Mouse (Mus musculus): ENCODE results near the gene Akr1b7.
"Not testable (repeated sequence)": the region's sequence is repeated elsewhere in the genome, so short reads cannot be mapped to it uniquely, and the experiment has no call there.

The Akr1b7 gene

GRCm38 (mm10) chr6:34412023-34412422 lies at the start of gene Akr1b7:
Gene Akr1b7, plus strand, starts transcription at chr6:34412334.
- peak; percentile 12 to 24 for DNase-seq

GRCm38 (mm10) chr6:34364217-34365136 lies 47.7 kb upstream of the Akr1b7 start:
- DNase-seq: no peak

DNA sequence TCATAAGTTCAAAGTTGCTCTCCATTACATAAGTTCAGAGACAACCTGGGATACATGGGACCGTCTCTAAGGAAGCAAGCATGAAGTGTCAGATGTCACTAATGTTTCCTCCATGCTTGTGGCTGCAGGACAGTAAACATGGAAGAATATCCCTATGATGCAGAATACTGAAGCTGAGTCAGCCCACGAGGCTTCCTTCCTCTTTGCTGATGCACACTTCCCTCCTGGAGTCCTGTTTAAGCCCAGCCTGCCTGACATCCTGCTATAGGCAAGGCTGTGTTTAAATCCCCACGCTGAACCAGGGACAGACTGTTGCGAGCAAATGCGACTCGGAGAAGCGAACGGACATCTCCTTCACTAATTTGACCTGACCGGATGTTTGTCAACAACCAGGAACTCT lies 44.1 kb upstream of the Akr1b7 start:
- DNase-seq: no peak

- no peak for DNase-seq
Observed at GRCm38 (mm10) chr6:34370081-34370480, 42.1 kb upstream of the Akr1b7 start.

- DNase-seq: peak; percentile 41 to 87
Observed at GRCm38 (mm10) chr6:34371700-34372351, 40.3 kb upstream of the Akr1b7 start.

DNA sequence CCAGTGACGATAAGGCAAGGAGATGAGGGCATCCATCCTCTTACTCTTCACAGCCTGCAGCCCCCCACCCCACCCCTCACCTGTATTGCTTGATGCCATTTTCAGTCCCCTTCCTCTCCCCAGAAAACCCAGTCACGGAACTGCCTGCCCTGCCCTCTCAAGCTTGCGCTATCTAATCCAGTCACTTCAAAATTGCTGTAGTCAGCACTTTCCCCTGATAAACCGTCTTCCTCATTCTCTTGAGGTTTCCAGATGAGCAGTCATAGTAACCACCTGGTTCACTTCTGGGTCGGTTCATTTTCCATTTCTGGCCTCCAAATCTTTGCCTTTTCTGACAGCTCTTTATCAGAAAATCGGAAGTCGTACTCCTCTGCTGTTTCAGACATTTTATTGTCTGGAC lies 38.3 kb upstream of the Akr1b7 start:
- no peak for DNase-seq

DNA sequence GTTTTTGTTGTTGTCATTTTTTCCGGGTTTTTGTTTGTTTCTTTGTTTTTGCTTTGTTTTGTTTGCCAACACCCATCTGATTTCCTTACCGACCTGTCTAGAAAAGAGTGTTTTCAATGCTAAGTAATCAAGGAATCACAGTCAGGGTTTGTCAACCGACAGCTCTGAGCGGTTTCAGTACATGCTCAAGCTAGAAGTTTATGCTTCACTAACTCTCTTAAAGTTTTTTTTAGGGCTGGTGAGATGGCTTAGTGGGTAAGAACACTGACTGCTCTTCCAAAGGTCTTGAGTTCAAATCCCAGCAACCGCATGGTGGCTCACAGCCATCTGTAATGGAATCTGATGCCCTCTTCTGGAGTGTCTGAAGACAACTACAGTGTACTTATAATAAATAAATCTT lies 36.2 kb upstream of the Akr1b7 start:
- not testable (repeated sequence) for DNase-seq

GRCm38 (mm10) chr6:34383401-34383800 lies 28.7 kb upstream of the Akr1b7 start:
- no peak for DNase-seq

DNA sequence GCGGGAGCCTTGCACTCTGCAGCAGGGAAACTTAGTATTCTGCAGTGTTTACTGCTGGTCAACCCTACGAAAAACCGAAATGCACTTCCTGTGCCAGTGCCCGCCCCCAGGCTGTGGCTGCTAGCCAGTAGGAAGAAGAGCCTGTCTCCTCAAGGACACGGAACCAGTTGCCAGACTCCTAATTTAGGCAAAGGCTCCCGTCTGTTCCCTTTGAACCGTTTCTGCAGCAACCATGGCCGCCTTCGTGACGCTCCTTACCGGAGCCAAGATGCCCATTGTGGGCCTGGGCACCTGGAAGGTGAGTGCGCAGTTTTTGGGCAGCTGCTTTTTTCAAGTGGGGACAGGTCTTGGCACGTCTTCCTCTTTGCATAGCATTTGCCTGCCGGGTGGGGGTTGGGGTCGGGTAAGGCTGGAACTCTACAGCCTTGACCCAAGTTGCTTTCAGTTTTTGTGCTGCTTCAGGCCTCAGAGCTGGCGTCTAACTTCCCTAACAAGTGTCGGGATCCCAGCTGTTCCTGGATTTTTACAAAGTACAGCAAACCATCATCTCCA lies 27.9 kb upstream of the Akr1b7 start, which contains the start of gene Akr1b10:
Gene Akr1b10, plus strand, starts transcription at position 109 of the 552 bp plus-strand sequence.
- DNase-seq: peak; percentile 85 to 90

DNA sequence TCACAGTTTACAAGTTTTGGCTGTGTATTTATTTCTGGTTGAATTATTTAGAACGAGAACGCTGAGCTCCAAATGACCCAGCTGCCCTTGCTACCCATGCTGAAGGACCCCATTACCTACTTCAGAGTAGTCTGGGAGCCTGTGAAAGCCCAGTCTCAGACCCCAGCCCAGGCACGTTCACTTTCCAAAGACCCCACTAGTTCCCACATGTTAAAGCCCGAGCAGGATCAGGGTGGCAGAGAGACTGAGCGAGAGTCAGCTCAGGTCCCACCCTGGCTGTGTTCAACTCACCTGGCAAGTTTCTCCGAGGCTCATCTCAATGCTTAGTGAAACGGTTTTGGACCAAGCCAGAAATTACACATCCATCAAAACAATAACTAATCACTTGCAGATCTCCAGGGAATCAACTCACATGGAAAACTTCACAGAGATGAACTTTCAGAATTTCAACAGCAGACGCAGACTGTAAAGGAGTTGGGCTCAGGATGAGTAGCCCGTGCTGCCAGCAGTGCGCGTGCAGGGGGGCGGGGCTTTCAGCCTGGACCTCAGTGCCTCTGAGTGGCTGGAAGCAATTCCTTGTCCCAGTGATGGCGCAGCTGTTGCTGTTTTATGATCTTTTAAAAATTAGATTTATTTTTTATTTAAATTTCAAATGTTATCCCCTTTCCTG lies 27.3 kb upstream of the Akr1b7 start:
- peak; percentile 64 to 73 for DNase-seq

DNA sequence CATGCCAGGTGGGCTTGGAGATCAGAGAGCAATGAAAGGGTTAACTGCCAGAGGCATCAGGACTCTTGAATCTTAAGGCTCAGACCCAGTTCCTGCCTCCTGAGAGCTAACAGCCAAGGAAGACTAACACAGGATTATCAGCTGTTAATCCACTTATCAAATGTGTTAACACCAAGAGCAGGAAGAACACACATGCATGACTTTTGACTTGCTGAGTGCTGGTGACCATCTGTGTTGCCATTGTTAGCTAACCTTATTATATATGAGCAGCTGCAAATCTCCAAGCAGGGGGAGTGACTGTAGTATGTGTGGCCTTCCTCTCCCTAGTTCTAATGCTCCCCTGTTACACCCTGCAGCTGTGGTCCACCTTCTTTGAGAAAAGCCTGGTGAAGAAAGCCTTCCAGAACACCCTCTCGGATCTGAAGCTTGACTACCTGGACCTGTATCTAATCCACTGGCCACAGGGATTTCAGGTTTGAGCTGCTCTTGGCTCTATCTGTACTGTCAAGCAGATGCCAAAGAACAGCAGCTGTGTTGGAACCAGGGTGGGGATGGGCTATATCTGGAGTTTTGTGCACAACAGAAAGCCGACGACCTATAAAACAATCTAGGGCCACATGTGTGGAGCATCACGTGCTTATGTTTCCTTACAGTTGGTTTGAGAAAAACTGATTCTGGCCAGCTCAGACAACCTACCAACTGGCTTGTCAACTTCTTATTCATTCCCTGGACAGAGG lies 23.5 kb upstream of the Akr1b7 start:
- DNase-seq: no peak

DNA sequence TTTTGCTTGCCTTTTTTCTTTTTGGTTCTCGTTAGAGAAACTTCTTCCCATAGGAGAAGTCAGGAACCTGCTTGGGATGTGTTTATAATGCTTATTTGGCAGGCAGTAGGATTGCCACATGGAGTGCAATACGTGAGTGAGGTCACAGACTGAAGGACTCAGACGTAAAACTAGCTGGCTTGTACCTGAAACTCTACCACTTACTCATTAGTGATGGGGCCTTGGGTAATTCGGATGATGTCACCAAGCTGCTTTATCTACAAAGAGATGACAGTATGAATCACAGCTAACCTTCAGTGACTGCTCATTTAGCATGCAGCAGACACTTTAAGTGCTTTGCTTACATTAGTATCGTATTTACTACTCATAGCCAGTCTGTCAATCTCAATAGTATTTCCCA lies 16.2 kb upstream of the Akr1b7 start:
- no peak for DNase-seq

- no peak for DNase-seq
Observed at GRCm38 (mm10) chr6:34398431-34398830, 13.7 kb upstream of the Akr1b7 start.

GRCm38 (mm10) chr6:34399606-34400220 lies 12.4 kb upstream of the Akr1b7 start:
- no peak for DNase-seq

GRCm38 (mm10) chr6:34400696-34401095 lies 11.4 kb upstream of the Akr1b7 start:
- no peak for DNase-seq

DNA sequence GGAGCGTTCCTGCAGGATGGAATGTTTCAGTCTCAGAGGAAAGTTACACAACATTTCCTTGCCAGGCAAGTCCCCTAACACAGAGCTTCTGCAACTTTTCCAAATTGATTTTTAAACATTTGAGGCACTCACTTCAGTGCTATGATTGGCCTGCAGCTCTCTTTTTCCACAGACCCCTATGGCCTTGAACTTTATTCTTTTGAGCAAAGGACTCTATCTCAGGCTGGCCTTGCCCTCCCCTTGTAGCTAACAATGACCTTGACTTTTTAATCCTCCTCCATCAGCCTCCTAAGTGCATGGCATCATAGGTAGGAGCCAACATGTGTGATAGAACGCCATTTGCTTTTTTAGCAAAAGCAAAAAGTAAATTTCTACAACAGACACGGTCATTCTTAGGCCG lies 5.4 kb upstream of the Akr1b7 start:
- DNase-seq: no peak

DNA sequence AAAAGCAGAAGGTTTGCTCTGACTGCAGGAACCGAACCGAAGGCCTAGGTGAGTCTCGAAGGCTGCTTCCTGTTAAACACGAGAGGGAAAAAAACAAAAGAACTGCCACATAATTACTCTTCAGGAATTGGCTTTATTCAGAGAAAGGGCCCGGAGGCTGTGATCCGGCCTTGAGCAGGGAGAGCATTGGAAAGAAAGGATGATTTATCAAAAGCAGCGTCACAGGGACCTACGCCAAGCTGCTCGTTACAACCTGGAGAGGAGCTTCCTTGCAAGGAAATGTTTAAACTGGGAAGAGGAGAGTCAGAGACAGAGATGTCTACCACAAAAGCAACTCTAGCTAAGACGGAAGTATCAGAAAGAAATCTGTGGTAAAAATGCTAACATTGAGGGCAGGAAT lies 4.7 kb upstream of the Akr1b7 start:
- DNase-seq: no peak

DNA sequence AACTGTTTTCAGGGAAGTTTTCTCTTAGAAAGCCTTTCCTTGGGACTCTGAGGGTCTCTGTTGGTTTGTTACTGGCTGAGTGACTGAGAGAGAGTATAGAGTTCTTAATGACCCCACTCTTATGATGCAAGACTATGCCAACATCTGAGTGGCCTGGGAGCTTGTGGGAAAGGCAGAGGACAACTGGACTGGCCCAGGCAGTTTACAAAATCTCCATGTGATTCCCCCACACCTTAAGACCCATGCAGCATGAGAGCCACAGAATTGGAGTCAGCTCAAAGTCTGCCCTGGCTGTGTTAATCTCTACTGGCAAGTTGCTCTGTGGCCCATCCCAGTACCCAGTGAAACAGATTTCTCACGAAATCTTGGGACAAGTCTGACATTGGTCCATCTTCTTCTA lies 554 bp downstream of the Akr1b7 start:
- DNase-seq: no peak

DNA sequence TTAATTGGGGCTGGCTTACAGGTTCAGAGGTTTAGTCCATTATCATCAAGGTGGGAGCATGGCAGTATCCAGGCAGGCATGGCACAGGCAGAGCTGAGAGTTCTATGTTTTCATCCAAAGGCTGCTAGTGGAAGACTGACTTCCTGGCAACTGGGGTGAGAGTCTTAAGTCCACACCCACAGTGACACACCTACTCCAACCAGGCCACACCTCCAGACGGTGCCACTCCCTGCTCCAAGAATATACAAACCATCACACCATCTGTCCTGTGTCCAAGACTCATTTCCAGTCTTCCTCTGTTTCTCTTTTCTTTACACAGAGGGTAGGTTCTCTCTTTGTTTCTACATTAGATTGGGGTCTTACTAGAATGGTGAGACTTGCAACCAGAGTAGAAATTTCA lies 1.3 kb downstream of the Akr1b7 start:
- not testable (repeated sequence) for DNase-seq

DNA sequence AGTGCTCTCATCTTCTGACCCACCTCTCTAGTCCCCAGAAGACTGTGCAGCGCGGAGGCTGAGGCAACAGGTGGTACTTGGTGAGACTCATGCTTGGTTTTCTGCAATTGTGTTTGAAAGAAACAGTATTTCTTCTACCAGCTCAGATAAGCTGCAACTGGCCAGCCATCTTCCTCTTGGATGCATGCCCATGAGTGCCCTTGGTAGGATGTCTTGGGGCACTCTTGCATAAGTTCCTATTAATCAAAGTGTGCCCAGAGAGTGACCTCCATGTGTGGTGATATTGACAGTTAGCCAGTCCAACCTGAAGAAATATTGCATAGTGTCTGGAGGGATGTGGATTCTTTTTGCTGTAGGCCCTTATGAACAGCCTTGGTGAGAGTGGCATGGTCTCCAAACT lies 4.4 kb downstream of the Akr1b7 start:
- DNase-seq: no peak

- DNase-seq: no peak
Observed at GRCm38 (mm10) chr6:34419071-34419470, 6.9 kb downstream of the Akr1b7 start.

DNA sequence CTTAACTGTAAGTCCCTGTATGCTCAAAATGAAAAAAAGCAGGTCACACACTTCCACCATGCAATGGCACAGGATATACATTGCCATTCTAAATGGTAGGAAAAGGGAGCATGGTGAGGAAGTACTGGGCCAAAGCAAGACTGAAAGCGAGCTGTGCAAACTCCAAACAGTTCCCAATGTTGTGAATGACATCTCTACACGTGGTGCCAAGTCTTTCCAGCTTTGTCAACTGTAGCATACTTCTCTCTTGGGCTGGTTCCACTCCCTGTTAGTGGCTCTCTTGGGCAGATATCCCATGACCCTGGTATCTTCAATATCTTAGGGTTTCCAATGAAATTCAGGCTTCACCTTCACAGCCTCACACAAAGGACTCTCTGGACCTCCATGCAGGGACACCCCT lies 26.9 kb downstream of the Akr1b7 start:
- DNase-seq: no peak

Measured in lung, postnatal 4 days (tissue).